Mouse (Mus musculus): ENCODE measurements around the gene BC016579.

The BC016579 gene

GRCm38 (mm10) chr16:45653934-45654332, at the start of gene BC016579:
Gene BC016579, minus strand, starts transcription at chr16:45654068.
- DNase-seq, result peak; percentile 57

DNA sequence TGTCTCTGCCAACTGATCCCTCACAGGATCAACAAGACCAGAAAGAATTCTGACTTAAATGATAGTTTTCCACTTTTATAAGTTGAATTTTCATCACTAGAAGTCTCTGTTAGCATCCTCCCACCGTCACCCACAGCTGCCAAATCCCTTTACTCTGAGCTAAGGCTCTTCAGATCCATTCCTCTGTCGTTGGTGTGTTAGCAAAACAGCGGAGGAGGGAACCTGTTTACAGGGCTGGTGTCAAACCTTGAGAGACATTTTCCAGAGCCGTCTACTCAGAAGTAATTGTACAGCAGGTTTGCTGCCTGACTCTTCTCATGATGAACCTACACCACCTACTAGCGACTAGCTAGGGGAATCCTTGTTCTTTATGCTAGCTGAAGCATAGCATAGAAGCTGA, 45.4 kb upstream of the BC016579 start:
- DNase-seq, result no peak

DNA sequence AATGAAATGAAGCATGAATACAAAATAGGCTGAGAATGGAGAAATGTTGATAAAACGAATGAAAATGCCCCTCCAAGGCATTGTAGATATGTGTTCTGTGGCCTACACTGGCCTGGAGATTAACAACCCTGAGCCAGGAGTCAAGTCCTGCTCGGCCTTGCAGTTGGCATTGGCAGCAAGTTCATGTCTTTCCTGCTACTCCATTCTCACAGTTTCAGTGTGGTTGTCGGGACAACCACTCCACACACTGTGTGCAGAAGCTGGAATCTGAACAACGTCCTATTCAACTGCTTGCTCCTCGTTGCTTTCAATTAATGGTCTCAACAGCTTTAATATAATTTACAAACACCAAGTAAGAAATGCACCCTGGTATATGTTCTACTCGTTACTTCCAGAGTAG, 44.1 kb upstream of the BC016579 start:
- DNase-seq, result no peak

- no peak for DNase-seq
These were observed 41.7 kb upstream of the BC016579 start for GRCm38 (mm10) chr16:45695445-45696160.

DNA sequence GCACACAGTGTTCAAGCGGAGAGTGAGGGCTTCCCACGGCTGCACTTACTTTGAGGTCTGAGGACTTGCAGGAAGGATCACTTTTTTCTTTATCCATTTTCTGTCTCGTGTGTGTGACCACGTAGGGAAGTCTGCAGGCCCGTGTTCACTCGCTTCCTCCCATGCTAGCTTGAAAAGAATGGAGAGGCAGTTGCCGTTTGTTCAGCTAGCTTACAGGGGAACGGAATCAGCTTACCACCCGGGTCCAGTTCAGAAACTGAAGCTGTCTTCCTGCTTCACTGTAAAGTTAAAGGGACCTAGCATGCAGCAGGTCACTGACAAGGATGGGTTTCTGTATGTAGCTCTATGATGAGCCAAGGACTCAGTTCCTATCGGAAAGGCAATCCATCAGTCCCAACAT, 39.7 kb upstream of the BC016579 start, which contains the start of gene Tmprss7:
TSS of gene Tmprss7 (minus strand) at position 101 of the 400 bp plus-strand sequence.
- no peak for DNase-seq

- DNase-seq, result no peak
These were observed 39.0 kb upstream of the BC016579 start for GRCm38 (mm10) chr16:45692851-45693250.

DNA sequence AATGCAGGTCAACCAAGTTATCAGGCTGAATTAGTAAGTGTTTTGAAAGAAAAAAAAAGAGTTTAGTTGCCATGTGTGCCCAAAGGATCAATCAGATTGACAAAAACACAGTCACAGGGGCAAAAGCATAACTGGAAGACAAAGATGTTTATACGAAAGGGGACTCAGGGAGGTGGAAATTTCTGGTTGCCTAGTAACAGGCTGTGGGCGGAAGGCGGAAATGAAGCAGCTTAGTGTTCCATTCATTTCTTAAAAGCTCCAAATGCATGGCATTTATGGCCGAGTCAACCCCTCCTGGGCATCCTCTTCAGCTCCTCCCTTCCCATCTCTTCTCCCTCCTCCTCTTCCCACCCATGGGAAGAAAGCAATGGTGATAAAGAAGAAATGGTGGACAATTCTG, 36.3 kb upstream of the BC016579 start:
- DNase-seq, result no peak

- DNase-seq, result no peak
These were observed 33.0 kb upstream of the BC016579 start for GRCm38 (mm10) chr16:45686833-45687232.

DNA sequence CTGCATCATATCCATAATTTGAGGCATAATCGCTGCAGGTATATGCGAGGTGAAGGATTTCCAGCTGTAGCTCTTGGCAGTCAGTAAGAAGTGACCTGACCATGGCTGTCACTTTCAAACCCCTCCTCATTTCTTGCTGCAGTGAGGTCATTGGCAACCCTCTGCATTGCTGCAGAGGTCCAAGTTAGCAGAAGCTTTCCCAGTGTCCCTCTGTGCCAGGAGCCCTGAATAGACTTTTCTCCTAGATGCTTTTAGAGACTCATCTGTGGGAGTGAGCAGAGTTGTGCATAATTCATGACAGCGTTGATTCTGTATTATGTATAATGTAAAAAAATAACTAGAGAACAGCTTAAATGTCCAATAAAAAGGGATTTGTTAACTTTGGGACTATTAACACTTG, 31.4 kb upstream of the BC016579 start:
- DNase-seq, result no peak

GRCm38 (mm10) chr16:45684815-45685214, 30.9 kb upstream of the BC016579 start:
- peak; percentile 70 for DNase-seq

DNA sequence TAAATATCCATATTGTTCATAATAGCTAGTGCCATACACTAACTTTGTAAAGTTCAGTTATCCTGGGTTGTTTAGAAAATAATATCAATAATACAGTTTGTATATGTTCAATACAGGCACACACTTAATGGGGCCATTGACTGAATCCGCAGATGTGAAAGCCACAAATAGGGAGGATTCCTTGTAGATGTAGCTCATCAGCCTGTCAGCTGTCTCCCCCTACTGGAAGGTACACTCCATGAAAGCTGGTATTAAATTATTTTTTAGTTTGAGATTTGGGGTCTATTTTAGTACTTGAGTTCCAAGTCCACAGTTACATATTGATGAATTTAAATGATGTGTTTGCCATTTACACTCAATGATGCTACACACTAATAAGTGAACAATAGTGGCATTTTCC, 22.6 kb upstream of the BC016579 start:
- peak; percentile 13 for DNase-seq

DNA sequence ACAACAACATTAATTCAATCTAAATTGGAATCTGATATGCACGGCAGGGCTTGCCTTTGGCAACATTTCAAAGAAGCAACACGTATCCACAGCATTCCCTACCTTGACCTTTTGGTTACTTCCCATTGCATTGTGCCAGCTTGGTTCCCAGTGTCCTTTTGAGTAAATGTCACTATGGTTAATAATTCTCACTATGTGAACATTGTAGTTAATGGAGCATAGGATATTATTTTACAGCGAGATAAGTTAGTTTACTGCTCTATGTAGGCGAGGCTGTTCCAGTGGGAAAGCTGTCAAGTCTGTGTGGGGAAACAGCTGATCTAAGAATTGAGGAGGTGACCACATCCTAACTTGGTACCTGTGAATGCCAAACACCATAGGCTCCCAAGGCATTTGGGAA, 16.1 kb upstream of the BC016579 start:
- peak; percentile 9 for DNase-seq

- DNase-seq, result no peak
These were observed 14.3 kb upstream of the BC016579 start for GRCm38 (mm10) chr16:45668178-45668577.

- DNase-seq, result no peak
These were observed 12.3 kb upstream of the BC016579 start for GRCm38 (mm10) chr16:45666136-45666535.

GRCm38 (mm10) chr16:45662381-45662780, 8.5 kb upstream of the BC016579 start:
- DNase-seq, result no peak

GRCm38 (mm10) chr16:45659596-45659995, 5.7 kb upstream of the BC016579 start:
- DNase-seq, result no peak

DNA sequence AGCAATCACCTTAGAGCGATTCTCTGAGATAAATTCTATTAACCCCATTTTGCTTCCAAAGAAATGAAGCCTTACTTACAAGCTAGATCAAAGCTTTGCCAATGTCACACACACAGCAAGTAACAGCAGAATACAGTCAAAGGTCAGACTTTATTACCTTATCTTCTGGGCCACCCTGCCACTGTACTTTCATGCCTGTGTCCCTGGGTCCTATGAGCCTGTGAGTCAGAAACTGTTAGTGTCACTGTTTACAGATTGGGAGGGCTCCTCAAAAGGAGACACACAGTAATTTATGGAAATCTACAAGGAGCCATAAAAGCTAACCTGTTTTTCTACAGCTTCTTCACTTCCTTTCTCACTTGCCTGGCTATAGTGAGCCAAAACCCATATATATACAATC, 4.4 kb upstream of the BC016579 start:
- DNase-seq, result no peak

DNA sequence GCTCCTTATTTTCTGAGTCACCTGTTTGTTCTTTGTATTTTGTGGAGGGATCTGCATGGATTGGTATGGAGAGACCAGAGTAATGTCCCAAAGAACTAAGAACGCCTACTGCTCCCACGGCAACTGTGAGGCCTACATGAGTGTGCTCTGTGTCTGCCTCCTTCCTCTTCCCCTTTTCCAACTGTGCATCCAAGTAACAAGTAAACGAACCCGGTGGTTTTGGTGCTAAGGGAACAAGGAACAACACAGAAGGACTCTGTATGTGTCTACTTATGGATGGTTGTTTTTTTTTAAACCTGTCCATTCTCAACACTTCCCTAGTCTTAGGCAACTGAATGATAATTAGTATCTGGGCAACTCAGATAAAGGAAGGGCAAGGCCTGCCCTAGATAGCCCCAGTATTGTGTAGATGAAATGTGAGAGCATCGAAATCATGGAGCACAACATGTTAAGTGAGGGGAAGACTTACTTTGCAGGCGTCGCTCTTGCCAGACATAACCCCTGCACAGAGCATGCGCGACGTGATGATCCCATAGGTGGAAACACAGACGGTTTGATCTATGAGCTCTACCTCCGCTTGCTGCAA, 3.8 kb upstream of the BC016579 start:
- no peak for DNase-seq

DNA sequence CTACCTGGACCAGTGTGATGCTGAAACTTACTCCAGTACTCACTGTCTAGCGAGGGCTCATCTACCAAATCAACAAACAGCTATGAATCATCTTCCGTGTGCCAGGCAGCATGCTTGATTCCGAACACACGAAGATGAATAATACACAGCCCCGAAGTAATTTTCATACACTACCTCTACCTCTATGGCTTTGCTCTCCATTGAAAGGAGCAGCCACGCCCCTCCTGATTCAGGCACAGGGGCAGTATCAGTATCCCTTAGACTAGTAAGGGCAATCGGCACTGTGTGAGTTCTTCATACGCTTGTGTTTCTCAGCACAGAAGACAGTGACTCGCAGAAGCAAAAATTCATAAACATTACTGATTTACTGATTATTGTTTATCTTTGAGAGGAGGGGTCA, 597 bp upstream of the BC016579 start:
- no peak for DNase-seq

DNA sequence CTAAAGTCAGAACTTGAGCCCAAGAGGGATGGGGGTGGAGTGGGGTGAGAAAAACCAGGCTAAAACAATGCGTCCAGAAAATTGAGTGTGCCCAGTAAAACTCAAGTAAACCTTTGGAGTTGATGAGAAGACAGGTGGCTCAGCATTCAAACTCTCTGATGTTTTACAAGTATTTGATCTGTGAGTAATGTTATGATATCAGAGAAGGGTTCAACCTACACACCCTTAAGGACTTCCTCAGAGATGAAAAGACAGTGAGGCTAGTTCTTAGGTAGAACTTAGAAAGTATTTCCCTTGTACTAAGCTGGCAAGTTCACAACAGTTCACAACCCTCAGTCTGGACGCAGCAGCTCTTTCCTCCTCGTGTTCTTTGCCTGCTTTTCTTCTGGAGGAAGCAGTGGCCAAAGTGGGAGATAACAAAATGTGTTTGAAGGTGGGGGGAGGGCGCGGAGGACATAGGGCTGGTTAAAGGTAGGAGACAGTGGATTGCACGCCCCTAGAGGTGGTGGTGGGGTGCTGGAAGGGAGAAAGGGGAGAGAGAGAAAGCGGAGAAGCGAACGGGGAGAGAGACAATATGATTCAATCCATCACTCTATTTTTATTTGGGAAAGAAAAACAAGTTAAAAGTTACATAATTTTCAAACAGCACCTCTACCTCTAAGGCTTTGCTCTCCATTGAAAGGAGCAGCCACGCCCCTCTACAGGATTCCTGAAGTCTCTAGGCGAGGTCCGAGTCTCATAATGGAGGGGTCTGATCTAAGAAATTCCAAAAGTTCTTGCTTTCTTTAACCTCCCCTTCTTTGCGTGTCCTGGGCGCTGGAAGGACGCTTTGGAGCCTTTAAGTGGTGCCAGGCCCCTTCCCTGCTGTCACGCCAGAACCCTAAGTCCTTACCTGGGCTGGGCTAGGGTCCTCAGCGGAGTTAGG, 597 bp downstream of the BC016579 start:
- no peak for DNase-seq

- no peak for DNase-seq
These were observed 2.4 kb downstream of the BC016579 start for GRCm38 (mm10) chr16:45651497-45651896.

- DNase-seq, result peak; percentile 12
These were observed 9.5 kb downstream of the BC016579 start for GRCm38 (mm10) chr16:45644380-45644779.

GRCm38 (mm10) chr16:45643944-45644343, 9.9 kb downstream of the BC016579 start:
- no peak for DNase-seq

- DNase-seq, result no peak
These were observed 12.6 kb downstream of the BC016579 start for GRCm38 (mm10) chr16:45641301-45641700.
